Mouse (Mus musculus): ENCODE results near the gene Gm2897. TPM values are rescaled to one million over a fixed set of nuclear protein-coding genes. Genes with fewer than 3 reads are reported as not detected.
A peak's percentile ranks its signal among the peaks of the same experiment; 100 is the strongest.
"Not testable (repeated sequence)": the region's sequence is repeated elsewhere in the genome, so short reads cannot be mapped to it uniquely, and the experiment has no call there.

The Gm2897 gene
- polyA plus RNA-seq (2012; rRNA removed), result 1.3 and 1.8 TPM in 2 replicates

- DNase-seq (ENCODE audit: extremely low spot score in 1 of 2, low spot score in 1 of 2), result not testable (repeated sequence)
Measured at GRCm38 (mm10) chr14:3048727-3049512, at the start of gene Gm2897. TSS of gene Gm2897 (plus strand) at chr14:3049285.

GRCm38 (mm10) chr14:3029702-3030101, 19.4 kb upstream of the Gm2897 start, which contains the start of gene Gm2888:
TSS of gene Gm2888 (plus strand) at chr14:3030002.
- DNase-seq (ENCODE audit: extremely low spot score in 1 of 2, low spot score in 1 of 2), result not testable (repeated sequence)

GRCm38 (mm10) chr14:3049513-3049800, 372 bp downstream of the Gm2897 start:
- DNase-seq (ENCODE audit: extremely low spot score in 1 of 2, low spot score in 1 of 2), result not testable (repeated sequence)

- DNase-seq (ENCODE audit: extremely low spot score in 1 of 2, low spot score in 1 of 2), result peak in 1 of 2 experiments; percentile 27
Measured at GRCm38 (mm10) chr14:3050087-3050486, 1.0 kb downstream of the Gm2897 start.

- peak; percentile 0 to 16 for DNase-seq (ENCODE audit: extremely low spot score in 1 of 2, low spot score in 1 of 2)
Measured at GRCm38 (mm10) chr14:3116051-3116450, 67.0 kb downstream of the Gm2897 start.

Other genes starting within 250 kb of the Gm2897 start
- gene Gm2888, start 19.3 kb upstream of the Gm2897 start, polyA plus RNA-seq (2012; rRNA removed), result not detected in 2 replicates
- gene Gm10340, start 84.7 kb downstream of the Gm2897 start, polyA plus RNA-seq (2012; rRNA removed), result not detected in 2 replicates
- gene Gm5795, start 139.0 kb downstream of the Gm2897 start, polyA plus RNA-seq (2012; rRNA removed), result 0.18 TPM in 1 of 2 replicates, not detected in the other
- 5.4 and 6.8 TPM in 2 replicates for gene D830030K20Rik, start 159.2 kb downstream of the Gm2897 start, polyA plus RNA-seq (2012; rRNA removed)

Data from frontal cortex, adult 2 months (tissue).